In the genomic region with DNA sequence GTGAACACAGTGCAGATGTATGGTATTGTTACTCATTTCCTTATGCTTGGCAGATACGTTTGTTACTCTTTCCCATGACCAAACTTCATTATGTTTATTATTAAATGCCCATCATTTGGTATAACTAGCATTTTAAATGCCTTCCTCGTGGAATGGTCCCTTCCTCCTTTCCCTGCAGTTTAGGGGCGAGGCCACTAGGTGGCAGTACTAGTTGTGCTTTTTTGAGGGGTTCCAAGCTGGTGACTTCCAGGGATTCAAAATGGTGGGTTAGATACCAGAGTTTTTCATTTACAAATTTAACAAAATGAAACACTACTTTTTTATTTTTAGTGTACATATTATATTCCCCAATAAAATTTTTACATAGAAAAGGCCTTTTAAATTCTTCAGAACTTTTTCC, we compare ENCODE assay signal across 8 mouse cellular contexts.
DNase-seq lines count a peak whose midpoint lies in the region; ATAC-seq and TF ChIP-seq lines count a peak whose summit lies in the region.
"Had no signal": no experiment of that assay in that cellular context is flagged by ENCODE, and none has a peak within 500 bp of the region (broad histone marks: within the 10 kb centered on the region; RNA-seq: fewer than 3 reads in every experiment).

No protein-coding gene starts in this region.

- no peak overlapping the region for H3K27ac ChIP-seq in neural tube, embryonic 15.5 days (replicated peaks)
- no peak overlapping the region for H3K27ac ChIP-seq in limb, embryonic 14.5 days (replicated peaks; ENCODE audit: low read depth, low read length)
- H3K27ac ChIP-seq: heart, embryonic 15.5 days had no signal

- H3K4me3 ChIP-seq in neural tube, embryonic 15.5 days (replicated peaks) = no peak overlapping the region
- H3K4me3 ChIP-seq in limb, embryonic 14.5 days (replicated peaks; ENCODE audit: low read length) = no peak overlapping the region
- H3K4me3 ChIP-seq: heart, embryonic 15.5 days had no signal

- WGBS in neural tube, embryonic 15.5 days = 40% methylated on average over 3 of the region's 3 CpGs
- 38% methylated on average over 3 of the region's 3 CpGs for WGBS in limb, embryonic 14.5 days

- peak; percentile 71 for DNase-seq in neural tube, embryonic 10.5 days (ENCODE audit: extremely low spot score, low spot score)
- DNase-seq in T-cell, adult 2 months (ENCODE audit: low spot score) = peak; percentile 25
- peak; percentile 61 to 64 for DNase-seq in cerebellum, adult 18-20 months
- DNase-seq in limb, embryonic 14.5 days (ENCODE audit: low spot score) = peak; percentile 66
- peak; percentile 76 for DNase-seq in retina, postnatal 1 day

- no peak for ATAC-seq in neural tube, embryonic 15.5 days (ENCODE audit: low FRiP score)
- ATAC-seq in granulocyte monocyte progenitor cell, adult 5-6 weeks (replicated peaks; ENCODE audit: poor library complexity, severe bottlenecking) = peak; percentile 65
- ATAC-seq in limb, embryonic 14.5 days (ENCODE audit: low FRiP score, low read depth) = no peak; the same call in 1 of the 2 replicates

- no peak overlapping the region for H3K4me2 ChIP-seq in neural tube, embryonic 15.5 days
- no peak overlapping the region for H3K4me2 ChIP-seq in limb, embryonic 14.5 days (replicated peaks; ENCODE audit: low read depth, low read length, severe bottlenecking)
- H3K4me2 ChIP-seq: heart, embryonic 15.5 days had no signal

- H3K27me3 ChIP-seq in neural tube, embryonic 15.5 days (replicated peaks) = no peaks in the 10 kb centered on the region
- H3K27me3 ChIP-seq in limb, embryonic 14.5 days (ENCODE audit: control insufficient read depth, insufficient read depth, low read length) = no peaks in the 10 kb centered on the region
- H3K27me3 ChIP-seq: heart, embryonic 15.5 days had no signal

- no peaks in the 10 kb centered on the region for H3K9me3 ChIP-seq in neural tube, embryonic 15.5 days (replicated peaks)
- no peaks in the 10 kb centered on the region for H3K9me3 ChIP-seq in limb, embryonic 14.5 days (ENCODE audit: control insufficient read depth, low read length)
- H3K9me3 ChIP-seq: heart, embryonic 15.5 days had no signal

- TF ChIP-seq POLR2A in limb, embryonic 14.5 days (IDR thresholded peaks at IDR 0.05; ENCODE audit: borderline replicate concordance, extremely low read depth, insufficient read depth, insufficient read length) = no peak

- peaks cover 77% of the 10 kb centered on the region for H3K36me3 ChIP-seq in neural tube, embryonic 15.5 days
- H3K36me3 ChIP-seq in limb, embryonic 14.5 days (ENCODE audit: control insufficient read depth, insufficient read depth, low read length) = peaks cover 95% of the 10 kb centered on the region

- no peak overlapping the region for H3K9ac ChIP-seq in neural tube, embryonic 15.5 days (replicated peaks)
- H3K9ac ChIP-seq in limb, embryonic 14.5 days (ENCODE audit: low read depth, low read length, severe bottlenecking) = no peak overlapping the region
- H3K9ac ChIP-seq: heart, embryonic 15.5 days had no signal

- no peaks in the 10 kb centered on the region for H3K4me1 ChIP-seq in neural tube, embryonic 15.5 days
- H3K4me1 ChIP-seq in limb, embryonic 14.5 days (ENCODE audit: control insufficient read depth, insufficient read depth, low read length) = no peaks in the 10 kb centered on the region
- H3K4me1 ChIP-seq: heart, embryonic 15.5 days had no signal

Comparison
In these comparisons a context has a peak if more than half of its experiments do, and no peak if none do; other contexts are left out.
1. DNase-seq: peak in every context shown above with its lines; median percentile 76 in retina, postnatal 1 day; 71 in neural tube, embryonic 10.5 days; 66 in limb, embryonic 14.5 days; 62 in cerebellum, adult 18-20 months; 25 in T-cell, adult 2 months.